Mouse (Mus musculus) C2C12 (cell line): ENCODE data around the gene 1600002K03Rik.

Experiments used
- CTCF ChIP-seq: IDR thresholded peaks from one replicate; pipeline ENCODE4 v1.5.1; 2011; ENCODE audit not compliant: control insufficient read depth, insufficient read depth, insufficient read length
- MYOG ChIP-seq: IDR thresholded peaks from one replicate; pipeline ENCODE4 v1.6.1; 2011; ENCODE audit not compliant: control insufficient read depth, insufficient read length; ENCODE audit errors: extremely low read depth
- USF1 ChIP-seq: IDR thresholded peaks from one replicate; pipeline ENCODE4 v1.6.1; 2011; ENCODE audit warnings: low read depth, mild to moderate bottlenecking, control low read depth, moderate library complexity

GRCm38 (mm10) chr10:80167460-80168037 is 5.2 kb upstream of the 1600002K03Rik start:
- TF ChIP-seq MYOG = no peak
- TF ChIP-seq USF1 = peak; percentile 3
- TF ChIP-seq CTCF = no peak
